Mouse (Mus musculus) liver, embryonic 16.5 days (tissue): ENCODE data around the gene Cmtm4. TPM values are rescaled to one million over a fixed set of nuclear protein-coding genes. Genes with fewer than 3 reads are reported as not detected.

ENCODE experiments used
- ATAC-seq: fragments of 200-750 bp; cut with Nextera tagmentation; 2 replicates; pipeline ENCODE4 v1.8.0; 2017; ENCODE audit warnings: low read depth, mild to moderate bottlenecking, moderate number of reproducible peaks, moderate library complexity
- H3K27ac ChIP-seq: fragments of 300-500 bp; sonication (generic); 2 replicates; pipeline ENCODE4 v1.5.1; 2014; ENCODE audit warnings: mild to moderate bottlenecking, low read length
- H3K27me3 ChIP-seq: fragments of 300-500 bp; sonication (generic); 2 replicates; pipeline ENCODE4 v1.6.1; 2014; ENCODE audit warnings: low read depth, low read length, mixed read lengths; ENCODE audit not compliant: control insufficient read depth, insufficient read depth
- H3K36me3 ChIP-seq: fragments of 300-500 bp; sonication (generic); 2 replicates; pipeline ENCODE4 v1.6.1; 2014; ENCODE audit warnings: mild to moderate bottlenecking; ENCODE audit not compliant: control insufficient read depth, insufficient read depth
- H3K4me1 ChIP-seq: fragments of 300-500 bp; sonication (generic); 2 replicates; pipeline ENCODE4 v1.6.1; 2014; ENCODE audit warnings: low read depth, low read length, mixed read lengths; ENCODE audit not compliant: control insufficient read depth
- H3K4me2 ChIP-seq: fragments of 300-500 bp; sonication (generic); 2 replicates; pipeline ENCODE4 v1.6.1; 2014; ENCODE audit warnings: low read depth, low read length, mixed read lengths
- H3K4me3 ChIP-seq: fragments of 300-500 bp; sonication (generic); 2 replicates; pipeline ENCODE4 v1.5.1; 2014; ENCODE audit warnings: low read depth, mild to moderate bottlenecking, low read length
- H3K9ac ChIP-seq: fragments of 300-500 bp; sonication (generic); 2 replicates; pipeline ENCODE4 v1.6.1; 2014; ENCODE audit warnings: low read depth, low read length
- H3K9me3 ChIP-seq: fragments of 300-500 bp; sonication (generic); replicated peaks from 2 replicates; pipeline ENCODE4 v1.6.1; 2016; ENCODE audit warnings: low read length; ENCODE audit not compliant: control insufficient read depth
- WGBS: fragments of 180-500 bp; shearing (Covaris S2); extraction: QIAGEN DNeasy Blood & Tissue Kit; methylation state at CpG from one replicate; pipeline ENCODE4 v1.1.7; 2014; ENCODE audit not compliant: insufficient replicate concordance; 5-methylcytosine and 5-hydroxymethylcytosine counted together
- polyA plus RNA-seq: library from polyadenylated mRNA; unstranded; fragments of >200 nt; fragmentation: Nextera tagmentation; extraction: Ambion mirVana; gene quantifications from 2 replicates; pipeline ENCODE4 v1.2.1, GENCODE M21; 2015

Gene Cmtm4
- polyA plus RNA-seq, 1 experiment from 2014 or later, result 0.45 TPM

GRCm38 (mm10) chr8:104340233-104341105 lies 55.1 kb downstream of the Cmtm4 start:
- H3K4me3 ChIP-seq, result peak overlapping the region; percentile 61
- H3K4me2 ChIP-seq, result peak overlapping the region; percentile 60
- H3K9me3 ChIP-seq, result no peaks in the 10 kb centered on the region
- H3K9ac ChIP-seq, result peak overlapping the region; percentile 59
- peak overlapping the region; percentile 54 for H3K27ac ChIP-seq
- no peaks in the 10 kb centered on the region; the same call in 1 of the 2 replicates for H3K4me1 ChIP-seq
- peaks cover 11% of the 10 kb centered on the region; the same call in 1 of the 2 replicates for H3K27me3 ChIP-seq
- peak; percentile 62 for ATAC-seq
- no peaks in the 10 kb centered on the region for H3K36me3 ChIP-seq
- WGBS, result under 1% methylated on average over 51 of the region's 54 CpGs

GRCm38 (mm10) chr8:104339983-104340232 lies 55.7 kb downstream of the Cmtm4 start:
- H3K9me3 ChIP-seq, result no peaks in the 10 kb centered on the region
- peaks cover 11% of the 10 kb centered on the region; the same call in 1 of the 2 replicates for H3K27me3 ChIP-seq
- H3K9ac ChIP-seq, result peak overlapping the region; percentile 59; the same call in 1 of the 2 replicates
- no peaks in the 10 kb centered on the region; the same call in 1 of the 2 replicates for H3K4me1 ChIP-seq
- WGBS, result 5% methylated on average over 6 of the region's 6 CpGs
- peak overlapping the region; percentile 60 for H3K4me2 ChIP-seq
- H3K4me3 ChIP-seq, result peak overlapping the region; percentile 61
- H3K27ac ChIP-seq, result peak overlapping the region; percentile 53; the same call in 1 of the 2 replicates
- no peaks in the 10 kb centered on the region for H3K36me3 ChIP-seq
- no peak for ATAC-seq

- H3K36me3 ChIP-seq, result no peaks in the 10 kb centered on the region
- H3K27ac ChIP-seq, result peak within 1 kb of the TSS; percentile 53
- H3K4me2 ChIP-seq, result peak within 1 kb of the TSS; percentile 60
- no peaks in the 10 kb centered on the region; the same call in 1 of the 2 replicates for H3K4me1 ChIP-seq
- H3K4me3 ChIP-seq, result peak within 1 kb of the TSS; percentile 61
- ATAC-seq, result no peak
- no peaks in the 10 kb centered on the region for H3K9me3 ChIP-seq
- 25% methylated on average over 16 of the region's 18 CpGs for WGBS
- peak within 1 kb of the TSS; percentile 59; the same call in 1 of the 2 replicates for H3K9ac ChIP-seq
- peaks cover 11% of the 10 kb centered on the region; the same call in 1 of the 2 replicates for H3K27me3 ChIP-seq
Observed at GRCm38 (mm10) chr8:104339229-104339982, 56.2 kb downstream of the Cmtm4 start, which contains the start of gene Cmtm3. Gene Cmtm3 (plus strand): TSS chr8:104339410.

GRCm38 (mm10) chr8:104337890-104338289 lies 57.7 kb downstream of the Cmtm4 start:
- Histone ChIP-seq H3K36me3 (no peaks in the 10 kb centered on the region), H3K9ac (no peak overlapping the region), H3K9me3 (no peaks in the 10 kb centered on the region), H3K4me2 (no peak overlapping the region), H3K4me3 (no peak overlapping the region), H3K4me1 (peaks cover 5% of the 10 kb centered on the region; the same call in 1 of the 2 replicates), H3K27me3 (peaks cover 11% of the 10 kb centered on the region; the same call in 1 of the 2 replicates), H3K27ac (no peak overlapping the region)
- WGBS, result 33% methylated on average over 3 of the region's 3 CpGs
- ATAC-seq, result no peak

- no peaks in the 10 kb centered on the region for H3K36me3 ChIP-seq
- no peaks in the 10 kb centered on the region for H3K9me3 ChIP-seq
- no peak overlapping the region for H3K4me3 ChIP-seq
- H3K27ac ChIP-seq, result no peak overlapping the region
- no peak overlapping the region for H3K4me2 ChIP-seq
- ATAC-seq, result no peak
- 56% methylated on average over 1 of the region's 1 CpGs for WGBS
- peaks cover 7% of the 10 kb centered on the region; the same call in 1 of the 2 replicates for H3K4me1 ChIP-seq
- H3K27me3 ChIP-seq, result peaks cover 11% of the 10 kb centered on the region; the same call in 1 of the 2 replicates
- H3K9ac ChIP-seq, result no peak overlapping the region
Observed at GRCm38 (mm10) chr8:104336806-104337205, 58.8 kb downstream of the Cmtm4 start.

- WGBS, result 74% methylated on average over 1 of the region's 1 CpGs
- no peak for ATAC-seq
- Histone ChIP-seq H3K36me3 (no peaks in the 10 kb centered on the region), H3K9me3 (no peaks in the 10 kb centered on the region), H3K4me1 (peaks cover 7% of the 10 kb centered on the region; the same call in 1 of the 2 replicates), H3K9ac (no peak overlapping the region), H3K4me3 (no peak overlapping the region), H3K27me3 (no peaks in the 10 kb centered on the region), H3K27ac (no peak overlapping the region), H3K4me2 (no peak overlapping the region)
Observed at GRCm38 (mm10) chr8:104334196-104334595, 61.4 kb downstream of the Cmtm4 start.

GRCm38 (mm10) chr8:104333786-104334185 lies 61.8 kb downstream of the Cmtm4 start:
- peak; percentile 43; the same call in 1 of the 2 replicates for ATAC-seq
- Histone ChIP-seq H3K9me3 (no peaks in the 10 kb centered on the region), H3K4me2 (no peak overlapping the region), H3K9ac (no peak overlapping the region), H3K4me3 (no peak overlapping the region), H3K4me1 (peaks cover 7% of the 10 kb centered on the region; the same call in 1 of the 2 replicates), H3K36me3 (no peaks in the 10 kb centered on the region), H3K27ac (no peak overlapping the region), H3K27me3 (no peaks in the 10 kb centered on the region)
- 12% methylated on average over 5 of the region's 5 CpGs for WGBS

GRCm38 (mm10) chr8:104332665-104333631 lies 62.7 kb downstream of the Cmtm4 start:
- Histone ChIP-seq H3K27me3 (no peaks in the 10 kb centered on the region), H3K36me3 (no peaks in the 10 kb centered on the region), H3K4me1 (peaks cover 7% of the 10 kb centered on the region; the same call in 1 of the 2 replicates), H3K9me3 (no peaks in the 10 kb centered on the region), H3K9ac (no peak overlapping the region), H3K27ac (no peak overlapping the region), H3K4me2 (no peak overlapping the region), H3K4me3 (no peak overlapping the region)
- peak; percentile 62 for ATAC-seq
- WGBS, result 21% methylated on average over 5 of the region's 5 CpGs
